Mouse (Mus musculus) gastrocnemius, adult 18-20 months (tissue): ENCODE measurements around the gene Zfp768. TPM values are rescaled to one million over a fixed set of nuclear protein-coding genes. Genes with fewer than 3 reads are reported as not detected.
"Not testable (repeated sequence)": the region's sequence is repeated elsewhere in the genome, so short reads cannot be mapped to it uniquely, and the experiment has no call there.

ENCODE experiments used
- DNase-seq: peaks from one replicate; pipeline ENCODE4 v3.0.0; 2021; ENCODE audit warnings: low spot score
- total RNA-seq, 2 experiments: library from RNA; stranded (reverse); gene quantifications; 2 replicates each; pipeline ENCODE4 v1.2.3; 2021

Gene Zfp768
- total RNA-seq, 2 experiments from 2014 or later: 36.4 to 41.6 TPM

DNA sequence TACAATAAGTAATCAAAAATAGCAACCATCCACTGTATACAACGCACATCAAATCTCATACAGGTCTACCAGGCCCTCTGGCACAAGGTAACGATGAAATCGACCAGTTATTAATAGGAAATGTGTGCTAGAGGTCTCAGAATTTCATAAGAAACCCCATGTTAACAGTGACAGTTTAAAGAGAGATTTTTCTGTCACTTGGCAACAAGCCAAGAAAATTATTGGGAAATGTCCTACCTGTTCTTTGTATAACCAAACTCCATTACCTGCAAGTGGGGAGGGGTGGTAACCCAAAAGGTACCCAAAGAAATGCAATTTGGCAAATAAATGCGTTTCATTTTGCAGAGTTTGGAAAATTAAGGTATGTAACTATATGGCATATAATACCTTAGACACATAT, 13.1 kb upstream of the Zfp768 start:
- no peak for DNase-seq

DNA sequence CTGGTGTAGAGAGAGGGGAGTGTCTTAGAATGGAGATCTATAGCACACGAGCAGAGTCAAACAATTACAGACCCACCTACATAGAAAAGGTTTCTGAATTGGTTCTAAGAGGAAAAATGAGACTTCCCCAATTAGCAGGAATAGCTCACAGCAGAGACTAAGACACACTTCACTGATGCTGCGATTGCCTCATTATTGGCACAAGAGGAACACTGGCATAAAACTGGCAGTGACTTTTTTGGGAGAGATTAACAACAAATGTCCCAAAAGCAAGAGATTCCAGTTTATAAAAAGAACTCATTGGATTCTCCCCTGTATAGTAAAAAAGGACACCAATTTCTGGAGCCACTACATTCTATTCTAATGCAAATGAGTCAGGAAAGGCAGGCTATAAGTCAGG, 12.5 kb upstream of the Zfp768 start:
- DNase-seq: no peak

DNA sequence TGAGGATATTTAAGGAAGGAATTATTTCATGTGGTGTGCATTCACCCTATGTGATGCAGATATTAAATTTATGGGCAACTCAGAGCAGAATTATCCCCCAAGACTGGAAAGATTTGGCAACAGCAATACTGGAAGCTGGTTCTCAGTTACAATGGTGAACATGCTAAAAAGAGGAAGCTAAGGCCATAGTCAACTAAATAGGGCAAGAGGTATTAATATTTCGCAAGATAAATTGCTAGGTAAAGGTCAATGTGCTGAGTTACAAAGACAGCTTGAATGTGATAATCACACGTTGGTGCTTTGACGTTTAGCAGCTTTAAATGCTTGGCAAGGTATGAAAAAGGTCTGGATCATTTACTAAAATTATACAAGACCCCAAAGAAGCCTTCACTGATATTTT, 10.4 kb upstream of the Zfp768 start:
- no peak for DNase-seq

- DNase-seq: no peak
These were observed 6.0 kb upstream of the Zfp768 start for GRCm38 (mm10) chr7:127351230-127352004.

- no peak for DNase-seq
These were observed 1.3 kb upstream of the Zfp768 start for GRCm38 (mm10) chr7:127346676-127347075.

DNA sequence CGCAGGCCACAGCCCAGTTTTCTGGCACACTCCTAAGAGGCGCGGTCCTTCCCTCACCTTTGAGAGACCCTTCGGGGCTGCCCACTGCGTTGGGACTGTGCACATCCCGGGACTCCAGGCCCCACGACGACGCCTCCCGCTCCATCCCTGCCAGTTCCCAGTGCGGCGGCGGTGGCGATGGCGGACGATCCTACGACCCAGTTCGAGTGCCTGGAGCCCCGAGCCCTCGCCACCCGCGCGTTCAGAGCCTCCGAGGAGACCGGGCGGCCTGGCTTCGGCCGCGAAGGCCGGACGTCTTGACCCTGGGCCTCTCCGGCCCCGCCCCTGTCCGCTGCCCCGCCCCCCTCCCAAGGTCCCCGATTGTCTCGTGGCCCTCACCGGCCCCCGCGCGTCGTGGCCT, 297 bp downstream of the Zfp768 start:
- DNase-seq: no peak

GRCm38 (mm10) chr7:127344371-127344770, 1.0 kb downstream of the Zfp768 start:
- DNase-seq: no peak

- DNase-seq: no peak
These were observed 1.9 kb downstream of the Zfp768 start for GRCm38 (mm10) chr7:127343351-127344019.

GRCm38 (mm10) chr7:127342888-127343287, 2.5 kb downstream of the Zfp768 start:
- DNase-seq: no peak

- DNase-seq: no peak
These were observed 3.1 kb downstream of the Zfp768 start for GRCm38 (mm10) chr7:127342332-127342731.

DNA sequence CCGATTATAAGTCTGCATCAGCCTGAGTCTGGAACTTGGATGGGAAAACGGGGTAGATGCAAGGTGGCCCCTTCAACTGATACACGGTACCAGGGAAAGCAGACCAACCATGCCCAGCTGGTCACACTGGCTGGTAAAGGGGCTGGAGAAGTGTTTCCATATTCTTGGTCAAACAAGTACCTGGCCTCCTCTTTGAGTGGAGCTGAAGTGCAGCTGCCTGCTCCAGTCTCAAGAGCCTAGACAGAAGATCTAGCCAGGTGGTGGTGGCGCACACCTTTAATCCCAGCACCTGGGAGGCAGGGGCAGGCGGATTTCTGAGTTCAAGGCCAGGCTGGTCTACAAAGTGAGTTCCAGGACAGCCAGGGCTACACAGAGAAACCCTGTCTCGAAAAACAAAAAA, 3.5 kb downstream of the Zfp768 start:
- not testable (repeated sequence) for DNase-seq

- DNase-seq: no peak
These were observed 4.0 kb downstream of the Zfp768 start for GRCm38 (mm10) chr7:127341356-127341755.

- DNase-seq: no peak
These were observed 7.8 kb downstream of the Zfp768 start for GRCm38 (mm10) chr7:127337636-127338035.

DNA sequence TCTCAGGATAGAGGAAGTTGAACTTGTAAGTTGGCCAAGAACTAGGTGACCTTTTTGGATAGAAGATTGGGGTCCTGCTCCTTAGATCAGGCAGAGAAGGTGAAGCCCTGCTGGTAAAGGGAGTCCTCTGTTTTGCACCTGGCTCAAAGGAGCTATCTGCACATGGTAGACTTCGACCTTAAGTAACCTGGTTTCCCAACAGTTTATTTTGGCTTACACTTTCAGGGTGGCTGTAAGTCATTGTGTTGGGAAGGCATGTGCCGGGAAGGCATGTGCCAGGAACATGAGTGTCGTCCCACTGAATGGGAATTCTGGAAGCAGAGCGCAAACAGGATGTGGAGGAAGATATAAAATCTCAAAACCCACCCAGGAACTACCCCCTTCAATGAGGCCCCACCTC, 9.8 kb downstream of the Zfp768 start:
- DNase-seq: no peak

DNA sequence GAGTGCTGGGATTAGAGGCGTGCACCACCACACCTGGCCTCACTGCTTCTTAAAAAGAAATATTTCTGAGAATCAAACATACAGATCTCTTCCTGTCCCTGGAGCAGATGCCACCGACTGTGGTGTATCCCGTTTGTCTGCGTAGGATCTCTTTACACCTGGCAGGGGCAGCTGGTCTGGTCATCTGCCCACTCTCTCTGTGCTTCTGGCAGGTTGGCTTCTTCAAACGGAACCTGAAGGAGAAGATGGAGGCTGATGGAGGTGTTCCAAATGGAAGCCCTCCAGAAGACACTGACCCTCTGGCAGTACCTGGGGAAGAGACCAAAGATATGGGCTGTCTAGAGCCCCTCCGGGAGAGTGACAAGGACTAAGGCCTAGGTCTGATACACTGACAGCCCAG, 12.1 kb downstream of the Zfp768 start:
- no peak for DNase-seq

DNA sequence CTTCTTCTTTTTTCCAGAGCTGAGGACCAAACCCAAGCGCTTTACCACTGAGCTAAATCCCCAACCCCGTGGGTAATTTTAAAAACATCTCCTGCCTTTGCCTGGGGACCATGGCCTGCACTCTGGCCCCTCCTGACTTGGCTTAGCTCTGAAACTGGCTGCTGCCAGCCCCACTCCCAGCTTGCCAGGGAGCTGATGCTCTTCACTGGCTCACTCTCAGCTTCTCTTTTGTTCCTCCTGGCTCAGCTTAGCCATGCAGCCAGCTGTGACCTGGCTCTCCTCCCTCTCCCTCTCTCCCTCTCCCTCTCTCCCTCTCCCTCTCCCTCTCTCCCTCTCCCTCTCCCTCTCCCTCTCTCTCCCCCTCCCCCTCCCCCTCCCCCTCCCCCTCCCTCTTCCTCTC, 18.7 kb downstream of the Zfp768 start:
- DNase-seq: peak; percentile 62

- no peak for DNase-seq
These were observed 19.8 kb downstream of the Zfp768 start for GRCm38 (mm10) chr7:127325550-127325949.

DNA sequence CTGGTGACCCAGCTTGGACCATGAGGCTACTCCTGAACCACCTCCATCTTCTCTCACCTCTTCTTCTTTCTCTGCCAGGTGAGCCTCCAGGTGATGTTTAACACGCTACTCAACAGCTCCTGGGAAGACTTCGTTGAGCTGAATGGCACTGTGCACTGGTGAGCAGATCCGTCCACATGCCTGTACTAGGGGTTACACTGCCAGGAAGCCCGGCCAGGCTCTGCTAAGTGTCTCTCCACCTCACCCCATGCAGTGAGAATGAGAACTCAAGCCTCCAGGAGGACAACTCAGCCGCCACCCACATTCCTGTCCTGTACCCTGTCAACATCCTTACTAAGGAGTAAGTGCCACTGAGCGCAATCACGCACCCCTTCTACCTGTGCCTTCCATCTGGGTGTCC, 20.4 kb downstream of the Zfp768 start:
- no peak for DNase-seq

DNA sequence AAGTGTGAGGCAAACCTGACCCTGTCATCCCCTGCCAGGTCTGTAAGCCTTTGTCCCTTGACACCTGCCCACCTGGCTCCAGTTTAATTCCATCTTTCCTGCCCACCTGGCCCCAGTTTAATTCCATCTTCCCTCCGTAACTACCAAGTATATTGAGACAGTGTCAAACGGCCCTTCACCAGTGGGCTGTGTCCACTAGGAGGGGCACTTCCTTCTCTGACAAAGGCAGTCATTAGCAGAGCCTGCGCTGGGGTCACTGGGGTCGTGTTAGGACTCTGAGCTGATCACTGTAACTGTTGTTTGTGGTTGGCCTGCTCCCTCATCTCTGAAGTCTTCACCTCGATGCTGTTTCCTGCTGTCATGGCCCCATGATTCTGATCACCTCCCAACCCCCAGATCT, 23.3 kb downstream of the Zfp768 start:
- no peak for DNase-seq

DNA sequence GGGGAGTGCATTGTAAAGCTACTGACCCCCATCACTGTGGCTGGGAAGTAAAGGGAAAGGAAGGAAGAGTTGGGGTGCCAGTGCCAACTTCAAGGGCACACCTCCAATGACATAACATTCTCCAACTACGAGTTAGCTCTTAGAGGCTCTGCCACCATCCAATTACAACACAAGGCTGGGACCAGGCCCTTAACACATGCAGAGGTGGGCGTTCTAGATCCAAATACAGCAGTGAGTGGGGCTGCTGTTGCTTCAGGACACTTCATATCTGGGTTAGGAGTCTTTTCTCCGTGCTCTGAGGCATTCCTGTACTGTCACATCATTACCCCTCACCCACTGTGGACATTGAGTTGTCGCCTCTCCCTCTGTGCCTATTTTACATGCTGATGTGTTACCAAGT, 24.3 kb downstream of the Zfp768 start:
- DNase-seq: no peak

DNA sequence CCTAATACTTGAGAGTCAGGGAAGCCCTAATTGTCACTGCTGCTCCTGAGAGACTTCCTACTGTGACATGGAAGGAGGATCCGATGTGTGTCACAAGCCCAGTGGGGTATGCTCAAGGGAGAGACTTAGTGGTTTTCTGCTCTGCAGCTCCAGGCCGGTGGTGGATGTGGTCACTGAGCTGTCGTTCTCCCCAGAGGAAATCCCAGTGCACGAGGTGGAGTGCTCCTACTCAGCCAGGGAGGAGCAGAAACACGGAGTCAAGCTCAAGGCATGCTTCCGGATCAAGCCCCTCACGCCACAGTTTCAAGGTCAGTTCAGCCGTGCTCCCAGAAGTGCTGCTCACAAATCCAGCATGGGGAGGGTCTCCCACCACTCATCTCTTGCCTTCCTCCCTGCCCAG, 31.5 kb downstream of the Zfp768 start:
- no peak for DNase-seq

GRCm38 (mm10) chr7:127309951-127310350, 35.4 kb downstream of the Zfp768 start:
- DNase-seq: no peak

GRCm38 (mm10) chr7:127308887-127309286, 36.5 kb downstream of the Zfp768 start:
- peak; percentile 72 for DNase-seq
